Mouse (Mus musculus): Measurements from ENCODE around the gene Prdm16. TPM values are rescaled to one million over a fixed set of nuclear protein-coding genes. Genes with fewer than 3 reads are reported as not detected.

Prdm16 gene
- polyA plus RNA-seq, 1 experiment from 2014 or later = 22.1 TPM

- H3K9ac ChIP-seq = no peak overlapping the region
- H3K4me2 ChIP-seq = no peak overlapping the region
- ATAC-seq (replicated peaks; ENCODE audit: low FRiP score) = no peak
- H3K4me3 ChIP-seq (replicated peaks) = no peak overlapping the region
- H3K9me3 ChIP-seq (replicated peaks) = no peaks in the 10 kb centered on the region
- H3K27me3 ChIP-seq = peaks cover 57% of the 10 kb centered on the region
- H3K4me1 ChIP-seq = peaks cover 39% of the 10 kb centered on the region
- H3K27ac ChIP-seq = peak overlapping the region; percentile 85
- no peaks in the 10 kb centered on the region for H3K36me3 ChIP-seq
- WGBS = 73% methylated on average over 11 of the region's 11 CpGs
Observed at GRCm38 (mm10) chr4:154399634-154400033, 237.0 kb downstream of the Prdm16 start.

DNA sequence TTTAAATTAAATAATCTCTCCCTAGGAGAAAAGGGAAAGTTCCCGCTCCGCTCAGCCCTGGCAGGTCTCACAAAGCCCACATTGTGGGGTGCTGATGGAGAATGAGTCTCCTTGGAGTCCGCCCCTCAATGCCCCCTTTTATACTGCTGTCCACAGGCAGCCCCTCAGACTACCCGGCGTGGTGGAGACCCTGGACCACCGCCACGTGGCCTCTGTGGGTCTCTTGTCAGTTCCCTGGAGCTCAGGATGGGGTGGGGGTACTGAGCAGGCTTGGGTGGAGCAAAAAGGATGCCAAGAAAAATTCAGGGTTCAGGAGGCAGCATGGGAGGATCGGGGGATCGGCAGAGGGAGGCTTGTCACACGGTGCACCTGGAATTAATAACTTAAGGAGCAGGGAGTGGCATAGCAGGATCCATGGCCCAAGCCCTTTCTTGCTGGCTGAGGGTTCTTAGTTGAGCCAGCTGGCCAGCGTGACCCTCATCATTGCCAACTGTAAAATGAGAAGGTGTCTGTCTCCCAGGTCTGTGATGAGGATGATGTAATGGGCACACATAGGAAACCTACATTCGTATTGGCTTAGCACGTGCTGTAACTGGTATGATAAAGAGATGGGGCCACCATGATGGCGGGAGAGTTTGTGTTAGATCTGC, 239.9 kb downstream of the Prdm16 start:
- Histone ChIP-seq H3K9ac (no peak overlapping the region), H3K36me3 (no peaks in the 10 kb centered on the region), H3K4me3 (replicated peaks) (no peak overlapping the region), H3K27ac (no peak overlapping the region), H3K27me3 (peaks cover 62% of the 10 kb centered on the region), H3K4me2 (no peak overlapping the region), H3K4me1 (peaks cover 42% of the 10 kb centered on the region), H3K9me3 (replicated peaks) (no peaks in the 10 kb centered on the region)
- WGBS = 84% methylated on average over 14 of the region's 14 CpGs
- ATAC-seq (replicated peaks; ENCODE audit: low FRiP score) = no peak

- H3K4me3 ChIP-seq (replicated peaks) = no peak overlapping the region
- no peak overlapping the region for H3K9ac ChIP-seq
- no peak overlapping the region for H3K27ac ChIP-seq
- peaks cover 39% of the 10 kb centered on the region for H3K4me1 ChIP-seq
- WGBS = 59% methylated on average over 7 of the region's 7 CpGs
- ATAC-seq (replicated peaks; ENCODE audit: low FRiP score) = no peak
- no peaks in the 10 kb centered on the region for H3K36me3 ChIP-seq
- peaks cover 57% of the 10 kb centered on the region for H3K27me3 ChIP-seq
- H3K9me3 ChIP-seq (replicated peaks) = no peaks in the 10 kb centered on the region
- no peak overlapping the region for H3K4me2 ChIP-seq
Observed at GRCm38 (mm10) chr4:154394123-154394722, 242.4 kb downstream of the Prdm16 start.

DNA sequence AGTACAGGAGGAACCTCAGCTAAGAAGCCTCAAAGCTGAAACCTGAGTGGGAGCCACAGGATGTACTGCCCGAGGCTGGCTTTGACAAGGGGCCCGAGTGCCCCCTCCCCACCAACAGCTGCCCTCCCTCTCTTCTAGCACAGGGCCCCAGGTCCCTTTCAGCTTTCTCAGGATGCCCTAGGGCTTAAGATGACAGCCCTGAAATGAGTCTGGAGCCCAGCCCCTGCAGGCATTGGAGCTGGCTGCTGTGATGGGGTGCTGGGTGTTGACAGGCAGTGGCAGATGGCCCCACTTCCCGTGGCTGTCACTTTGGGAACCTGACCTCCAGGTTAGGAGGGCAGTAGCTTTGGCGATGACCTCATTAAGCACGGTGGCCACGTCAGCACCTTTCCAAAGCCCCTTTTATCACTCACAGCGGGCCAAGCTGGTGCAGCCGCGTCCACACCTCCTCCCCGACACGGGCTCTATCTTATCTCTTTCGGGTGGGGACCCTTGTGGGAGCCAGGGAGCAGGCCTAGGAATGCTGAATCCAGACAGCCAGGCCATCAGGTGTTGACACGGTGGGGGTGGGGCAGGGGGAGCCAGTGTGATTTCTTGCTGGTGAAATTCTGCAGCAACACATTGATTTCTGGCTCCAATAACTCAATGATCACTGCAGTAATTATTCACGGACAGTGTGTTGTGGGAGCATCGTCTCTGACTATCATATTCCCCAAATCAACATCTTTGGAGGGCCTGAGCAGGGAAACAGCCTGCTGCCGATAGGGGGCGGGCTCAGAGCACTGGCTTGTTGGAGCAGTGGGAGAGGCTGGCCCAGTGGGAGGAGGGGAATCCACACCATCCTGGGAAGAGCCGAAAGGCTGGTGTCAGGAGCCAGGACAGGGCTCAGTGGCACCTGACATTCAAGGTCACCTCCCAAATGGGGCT, 243.2 kb downstream of the Prdm16 start:
- no peaks in the 10 kb centered on the region for H3K9me3 ChIP-seq (replicated peaks)
- no peak overlapping the region for H3K4me3 ChIP-seq (replicated peaks)
- no peak overlapping the region for H3K27ac ChIP-seq
- no peaks in the 10 kb centered on the region for H3K36me3 ChIP-seq
- ATAC-seq (replicated peaks; ENCODE audit: low FRiP score) = no peak
- no peak overlapping the region for H3K4me2 ChIP-seq
- H3K9ac ChIP-seq = no peak overlapping the region
- H3K4me1 ChIP-seq = peaks cover 42% of the 10 kb centered on the region
- WGBS = 18% methylated on average over 18 of the region's 18 CpGs
- H3K27me3 ChIP-seq = peaks cover 59% of the 10 kb centered on the region

GRCm38 (mm10) chr4:154392641-154393040, 244.0 kb downstream of the Prdm16 start:
- WGBS = 73% methylated on average over 1 of the region's 1 CpGs
- peaks cover 42% of the 10 kb centered on the region for H3K4me1 ChIP-seq
- no peak overlapping the region for H3K27ac ChIP-seq
- H3K9ac ChIP-seq = no peak overlapping the region
- no peaks in the 10 kb centered on the region for H3K36me3 ChIP-seq
- no peak overlapping the region for H3K4me2 ChIP-seq
- H3K4me3 ChIP-seq (replicated peaks) = no peak overlapping the region
- H3K9me3 ChIP-seq (replicated peaks) = no peaks in the 10 kb centered on the region
- peaks cover 59% of the 10 kb centered on the region for H3K27me3 ChIP-seq
- no peak for ATAC-seq (replicated peaks; ENCODE audit: low FRiP score)

- H3K4me1 ChIP-seq = peaks cover 57% of the 10 kb centered on the region
- no peak overlapping the region for H3K4me3 ChIP-seq (replicated peaks)
- peak overlapping the region; percentile 34; the same call in 1 of the 2 replicates for H3K4me2 ChIP-seq
- WGBS = 5% methylated on average over 20 of the region's 20 CpGs
- no peaks in the 10 kb centered on the region for H3K9me3 ChIP-seq (replicated peaks)
- H3K36me3 ChIP-seq = no peaks in the 10 kb centered on the region
- H3K27me3 ChIP-seq = peaks cover 46% of the 10 kb centered on the region
- ATAC-seq (replicated peaks; ENCODE audit: low FRiP score) = peak; percentile 24
- peak overlapping the region; percentile 42 for H3K27ac ChIP-seq
- H3K9ac ChIP-seq = no peak overlapping the region
Observed at GRCm38 (mm10) chr4:154390333-154391080, 246.2 kb downstream of the Prdm16 start.

DNA sequence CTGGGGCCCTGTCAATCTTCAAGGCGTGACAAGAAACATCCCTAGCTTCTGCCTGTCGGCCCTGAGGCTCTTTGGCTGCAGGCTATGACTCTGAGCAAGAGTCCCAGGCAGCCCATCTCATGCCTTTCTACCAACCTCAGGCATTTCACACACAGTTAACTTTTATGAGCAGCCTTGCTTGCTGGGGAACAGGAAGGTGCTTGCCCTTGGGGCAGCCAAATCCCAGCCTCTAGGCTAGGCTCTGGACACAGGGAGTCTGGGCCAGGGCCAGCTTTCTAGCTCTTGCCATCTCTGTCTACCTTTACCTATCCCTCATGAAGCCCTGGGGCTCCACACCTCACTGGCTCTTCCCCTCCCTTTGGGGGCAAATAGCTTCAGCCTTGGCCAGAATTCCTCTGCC, 247.0 kb downstream of the Prdm16 start:
- 44% methylated on average over 2 of the region's 2 CpGs for WGBS
- Histone ChIP-seq H3K4me2 (no peak overlapping the region), H3K4me3 (replicated peaks) (no peak overlapping the region), H3K9ac (no peak overlapping the region), H3K36me3 (no peaks in the 10 kb centered on the region), H3K4me1 (peaks cover 57% of the 10 kb centered on the region), H3K27ac (peak overlapping the region; percentile 42), H3K27me3 (peaks cover 46% of the 10 kb centered on the region), H3K9me3 (replicated peaks) (no peaks in the 10 kb centered on the region)
- peak; percentile 26; the same call in 1 of the 2 replicates for ATAC-seq (replicated peaks; ENCODE audit: low FRiP score)

GRCm38 (mm10) chr4:154386810-154387209, 249.9 kb downstream of the Prdm16 start:
- no peak overlapping the region for H3K27ac ChIP-seq
- H3K9me3 ChIP-seq (replicated peaks) = no peaks in the 10 kb centered on the region
- peak; percentile 40; the same call in 1 of the 2 replicates for ATAC-seq (replicated peaks; ENCODE audit: low FRiP score)
- peaks cover 45% of the 10 kb centered on the region for H3K27me3 ChIP-seq
- H3K4me3 ChIP-seq (replicated peaks) = no peak overlapping the region
- no peak overlapping the region for H3K9ac ChIP-seq
- peaks cover 40% of the 10 kb centered on the region for H3K4me1 ChIP-seq
- 32% methylated on average over 8 of the region's 8 CpGs for WGBS
- no peaks in the 10 kb centered on the region for H3K36me3 ChIP-seq
- H3K4me2 ChIP-seq = no peak overlapping the region

DNA sequence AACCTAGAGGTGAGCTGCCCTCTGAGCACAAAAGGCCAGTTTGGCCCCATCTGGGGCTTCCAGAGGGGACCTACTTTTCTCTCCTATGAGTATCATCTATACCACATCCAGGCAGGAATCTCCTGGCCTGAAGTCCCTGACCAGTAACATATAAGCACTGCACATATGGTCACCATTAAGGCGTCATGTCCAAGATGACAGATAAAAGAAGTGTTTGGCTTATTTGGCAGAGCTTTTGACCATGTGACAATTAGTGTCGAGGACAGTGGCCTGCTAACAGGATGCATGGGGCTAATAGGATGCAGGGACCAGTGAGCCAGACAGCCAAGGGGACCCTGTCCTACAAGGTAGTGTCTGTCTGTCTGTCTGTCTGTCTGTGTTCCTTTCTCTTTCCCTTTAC, 250.8 kb downstream of the Prdm16 start:
- Histone ChIP-seq H3K4me1 (peaks cover 35% of the 10 kb centered on the region), H3K9me3 (replicated peaks) (no peaks in the 10 kb centered on the region), H3K4me2 (no peak overlapping the region), H3K4me3 (replicated peaks) (no peak overlapping the region), H3K27ac (no peak overlapping the region), H3K9ac (no peak overlapping the region), H3K27me3 (peaks cover 42% of the 10 kb centered on the region), H3K36me3 (no peaks in the 10 kb centered on the region)
- ATAC-seq (replicated peaks; ENCODE audit: low FRiP score) = no peak
- WGBS = 64% methylated on average over 2 of the region's 2 CpGs

DNA sequence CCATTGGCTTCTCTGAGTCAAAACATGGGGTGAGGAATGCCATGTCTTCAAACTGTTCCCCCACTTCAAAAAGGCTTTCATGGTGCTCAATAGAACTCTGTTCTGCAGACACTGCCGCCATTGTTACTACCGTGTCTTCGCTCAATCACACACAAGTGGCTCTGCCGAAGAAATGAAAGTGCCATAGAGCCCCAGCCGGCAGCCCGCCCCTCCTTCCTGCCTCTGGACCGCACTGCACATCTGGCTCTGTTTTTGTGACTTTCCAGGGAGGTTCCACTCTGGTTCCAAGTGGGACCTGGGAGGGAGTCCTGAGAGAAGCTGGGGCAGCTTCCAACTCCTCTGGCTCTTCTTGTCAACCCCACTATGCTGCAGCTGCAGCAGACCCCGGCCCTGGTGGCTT, 251.5 kb downstream of the Prdm16 start:
- Histone ChIP-seq H3K27me3 (peaks cover 45% of the 10 kb centered on the region), H3K27ac (no peak overlapping the region), H3K36me3 (no peaks in the 10 kb centered on the region), H3K4me2 (no peak overlapping the region), H3K9me3 (replicated peaks) (no peaks in the 10 kb centered on the region), H3K4me3 (replicated peaks) (no peak overlapping the region), H3K9ac (no peak overlapping the region), H3K4me1 (peaks cover 28% of the 10 kb centered on the region)
- no peak for ATAC-seq (replicated peaks; ENCODE audit: low FRiP score)
- WGBS = 76% methylated on average over 8 of the region's 8 CpGs

GRCm38 (mm10) chr4:154378876-154379275, 257.8 kb downstream of the Prdm16 start:
- Histone ChIP-seq H3K4me2 (no peak overlapping the region), H3K36me3 (no peaks in the 10 kb centered on the region), H3K9me3 (replicated peaks) (no peaks in the 10 kb centered on the region), H3K27me3 (peaks cover 44% of the 10 kb centered on the region), H3K4me3 (replicated peaks) (no peak overlapping the region), H3K27ac (no peak overlapping the region), H3K9ac (no peak overlapping the region), H3K4me1 (no peaks in the 10 kb centered on the region)
- WGBS = 98% methylated on average over 2 of the region's 2 CpGs
- ATAC-seq (replicated peaks; ENCODE audit: low FRiP score) = no peak

Measured in kidney, embryonic 15.5 days (tissue).